Mouse (Mus musculus) hindbrain, postnatal 0 days (tissue): Measurements from ENCODE around the gene Zfp981. TPM values are rescaled to one million over a fixed set of nuclear protein-coding genes. Genes with fewer than 3 reads are reported as not detected.
"Not testable (repeated sequence)": the region's sequence is repeated elsewhere in the genome, so short reads cannot be mapped to it uniquely, and the experiment has no call there.

Experiments used
- ATAC-seq: fragments of 200-750 bp; cut with Nextera tagmentation; 2 replicates; pipeline ENCODE4 v1.8.0; 2017; ENCODE audit warnings: mild to moderate bottlenecking, moderate TSS enrichment, moderate library complexity
- DNase-seq: peaks from one replicate; pipeline ENCODE4 v3.0.0-alpha.2; 2015; ENCODE audit warnings: low spot score
- H3K27ac ChIP-seq: fragments of 300-500 bp; sonication (generic); 2 replicates; pipeline ENCODE4 v1.5.1; 2014; ENCODE audit warnings: mild to moderate bottlenecking
- H3K27me3 ChIP-seq: fragments of 300-500 bp; sonication (generic); 2 replicates; pipeline ENCODE4 v1.6.1; 2014; ENCODE audit warnings: low read length, mixed read lengths; ENCODE audit not compliant: insufficient read depth
- H3K36me3 ChIP-seq: fragments of 300-500 bp; sonication (generic); 2 replicates; pipeline ENCODE4 v1.6.1; 2014; ENCODE audit warnings: low read length, mixed read lengths; ENCODE audit not compliant: insufficient read depth
- H3K4me1 ChIP-seq: fragments of 300-500 bp; sonication (generic); 2 replicates; pipeline ENCODE4 v1.6.1; 2014; ENCODE audit warnings: antibody characterized with exemption, low read length, mixed read lengths; ENCODE audit not compliant: insufficient read depth
- H3K4me2 ChIP-seq: fragments of 300-500 bp; sonication (generic); 2 replicates; pipeline ENCODE4 v1.6.1; 2014; ENCODE audit warnings: low read depth, mild to moderate bottlenecking, low read length, moderate library complexity, mixed read lengths
- H3K4me3 ChIP-seq: fragments of 300-500 bp; sonication (generic); 2 replicates; pipeline ENCODE4 v1.5.1; 2014; ENCODE audit warnings: low read length
- H3K9ac ChIP-seq: fragments of 300-500 bp; sonication (generic); replicated peaks from 2 replicates; pipeline ENCODE4 v1.6.1; 2014; ENCODE audit warnings: mild to moderate bottlenecking, low read length, moderate library complexity, mixed read lengths
- H3K9me3 ChIP-seq: fragments of 300-500 bp; sonication (generic); 2 replicates; pipeline ENCODE4 v1.6.1; 2016; ENCODE audit warnings: low read length, mixed read lengths
- CTCF ChIP-seq: IDR thresholded peaks from 2 replicates; pipeline ENCODE4 v1.5.1; 2016; ENCODE audit warnings: antibody characterized with exemption, control low read depth, low read depth
- WGBS: fragments of 180-500 bp; shearing (Covaris S2); extraction: QIAGEN DNeasy Blood & Tissue Kit; methylation state at CpG from one replicate; pipeline ENCODE4 v1.1.7; 2014; 5-methylcytosine and 5-hydroxymethylcytosine counted together
- polyA plus RNA-seq: library from polyadenylated mRNA; unstranded; fragments of >200 nt; fragmentation: Nextera tagmentation; extraction: Ambion mirVana; gene quantifications from 2 replicates; pipeline ENCODE4 v1.2.1, GENCODE M21; 2015
- total RNA-seq: library from RNA; depleted of rRNA; stranded (reverse); fragments of >200 nt; gene quantifications from 2 replicates; pipeline ENCODE4 v1.2.3, GENCODE M21; 2014

Gene Zfp981
- total and polyA plus RNA-seq, 2 experiments from 2014 or later = 0.11 to 0.16 TPM

- H3K4me1 ChIP-seq = no peaks in the 10 kb centered on the region
- no peaks in the 10 kb centered on the region for H3K27me3 ChIP-seq
- peaks cover 54% of the 10 kb centered on the region for H3K9me3 ChIP-seq
- ATAC-seq (no peak), DNase-seq (no peak)
- no peak for TF ChIP-seq CTCF
- H3K9ac ChIP-seq = no peak overlapping the region
- no peak overlapping the region for H3K4me3 ChIP-seq
- H3K27ac ChIP-seq = no peak overlapping the region
- H3K4me2 ChIP-seq = no peak overlapping the region
- no peaks in the 10 kb centered on the region for H3K36me3 ChIP-seq
Observed at GRCm38 (mm10) chr4:146492439-146492838, 9.4 kb upstream of the Zfp981 start.

GRCm38 (mm10) chr4:146492851-146493250 is 9.0 kb upstream of the Zfp981 start:
- Histone ChIP-seq H3K27ac (no peak overlapping the region), H3K4me1 (no peaks in the 10 kb centered on the region), H3K27me3 (no peaks in the 10 kb centered on the region), H3K9me3 (peaks cover 57% of the 10 kb centered on the region), H3K9ac (no peak overlapping the region), H3K4me3 (no peak overlapping the region), H3K4me2 (no peak overlapping the region), H3K36me3 (no peaks in the 10 kb centered on the region)
- no peak for TF ChIP-seq CTCF
- peak; percentile 2 for DNase-seq
- ATAC-seq = no peak
- WGBS = 41% methylated on average over 1 of the region's 1 CpGs

GRCm38 (mm10) chr4:146493319-146493907 is 8.4 kb upstream of the Zfp981 start:
- ATAC-seq = peak; percentile 22; the same call in 1 of the 2 replicates
- not testable (repeated sequence) for H3K4me3 ChIP-seq, H3K36me3 ChIP-seq, H3K4me2 ChIP-seq, DNase-seq, H3K9ac ChIP-seq, H3K27ac ChIP-seq, H3K27me3 ChIP-seq, H3K4me1 ChIP-seq
- WGBS = 91% methylated on average over 6 of the region's 6 CpGs
- H3K9me3 ChIP-seq = peaks cover 58% of the 10 kb centered on the region

GRCm38 (mm10) chr4:146494980-146495379 is 6.8 kb upstream of the Zfp981 start:
- Histone ChIP-seq H3K9me3 (peaks cover 52% of the 10 kb centered on the region), H3K27ac (no peak overlapping the region), H3K4me2 (no peak overlapping the region), H3K36me3 (no peaks in the 10 kb centered on the region), H3K4me3 (no peak overlapping the region), H3K27me3 (no peaks in the 10 kb centered on the region), H3K4me1 (no peaks in the 10 kb centered on the region), H3K9ac (no peak overlapping the region)
- ATAC-seq (peak; percentile 46; the same call in 1 of the 2 replicates), DNase-seq (peak; percentile 1)
- TF ChIP-seq CTCF = no peak
- 63% methylated on average over 4 of the region's 4 CpGs for WGBS

- WGBS = 81% methylated on average over 9 of the region's 9 CpGs
- not testable (repeated sequence) for DNase-seq, H3K4me2 ChIP-seq, H3K36me3 ChIP-seq, ATAC-seq, H3K4me1 ChIP-seq, H3K27ac ChIP-seq, H3K9ac ChIP-seq, H3K27me3 ChIP-seq, H3K4me3 ChIP-seq
- peaks cover 49% of the 10 kb centered on the region for H3K9me3 ChIP-seq
Observed at GRCm38 (mm10) chr4:146497695-146498275, 4.0 kb upstream of the Zfp981 start.

- 94% methylated on average over 19 of the region's 24 CpGs for WGBS
- not testable (repeated sequence) for H3K4me1 ChIP-seq, H3K27me3 ChIP-seq, H3K4me3 ChIP-seq, H3K36me3 ChIP-seq, H3K9me3 ChIP-seq, H3K27ac ChIP-seq, H3K9ac ChIP-seq, ATAC-seq, DNase-seq, H3K4me2 ChIP-seq
Observed at GRCm38 (mm10) chr4:146509029-146509428, 7.2 kb downstream of the Zfp981 start.

GRCm38 (mm10) chr4:146511871-146512270 is 10.0 kb downstream of the Zfp981 start:
- peaks cover 13% of the 10 kb centered on the region for H3K9me3 ChIP-seq
- not testable (repeated sequence) for H3K9ac ChIP-seq, H3K36me3 ChIP-seq, ATAC-seq, H3K27ac ChIP-seq, H3K4me2 ChIP-seq, H3K4me3 ChIP-seq, H3K4me1 ChIP-seq, H3K27me3 ChIP-seq, DNase-seq
